Mouse (Mus musculus) CD4-positive helper T cell, adult 2 months (primary cell): ENCODE measurements around the gene Atp2b1.

ENCODE experiments used
- DNase-seq: peaks from one replicate; pipeline ENCODE4 v3.0.0-alpha.2; 2012; ENCODE audit warnings: low read depth, missing footprints, low spot score

Atp2b1 gene

DNA sequence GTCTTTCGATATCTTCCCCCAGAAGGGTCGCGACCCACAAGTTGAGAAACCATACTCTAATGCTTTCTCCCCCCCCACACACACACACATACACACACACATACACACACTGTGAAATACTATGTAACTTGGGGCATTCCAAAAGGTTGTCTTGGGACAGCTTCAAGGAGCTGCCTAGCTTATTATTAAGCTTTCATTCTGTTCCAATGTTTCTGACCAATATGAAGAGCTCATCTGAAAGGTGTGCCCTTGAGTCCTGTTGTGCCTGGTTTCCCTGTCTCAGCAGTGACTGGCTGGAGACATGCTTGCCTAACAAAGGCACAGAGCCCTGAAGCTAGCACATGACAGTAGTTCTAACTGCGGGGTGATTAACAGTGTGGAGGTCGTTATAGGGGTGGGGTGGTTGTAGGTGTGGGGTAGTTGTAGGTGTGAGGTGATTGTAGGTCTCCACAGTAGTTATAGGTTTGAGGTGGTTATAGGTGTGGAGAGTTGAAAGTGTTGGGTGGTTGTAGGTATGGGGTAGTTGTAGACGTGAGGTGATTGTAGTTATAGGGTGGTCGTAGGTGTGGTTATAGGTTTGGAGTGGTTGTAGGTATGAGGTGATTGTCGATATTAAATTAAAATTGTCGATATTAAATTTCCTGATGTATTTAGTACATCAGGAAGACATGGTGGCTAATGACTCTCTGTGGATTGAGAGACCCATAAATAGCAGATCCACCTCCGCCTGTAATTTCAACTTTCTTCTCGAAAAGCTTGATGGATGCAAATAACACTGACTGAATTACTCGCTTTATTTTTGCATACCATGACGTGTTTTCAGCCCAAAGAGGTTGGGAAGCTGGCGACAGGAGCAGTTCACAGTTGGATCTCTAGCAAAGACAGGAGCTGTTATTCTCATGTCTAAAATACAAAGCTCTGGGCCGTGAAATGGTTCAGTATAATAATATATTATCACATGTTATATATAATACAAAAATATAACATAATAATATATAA, 119.9 kb downstream of the Atp2b1 start:
- no peak for DNase-seq

DNA sequence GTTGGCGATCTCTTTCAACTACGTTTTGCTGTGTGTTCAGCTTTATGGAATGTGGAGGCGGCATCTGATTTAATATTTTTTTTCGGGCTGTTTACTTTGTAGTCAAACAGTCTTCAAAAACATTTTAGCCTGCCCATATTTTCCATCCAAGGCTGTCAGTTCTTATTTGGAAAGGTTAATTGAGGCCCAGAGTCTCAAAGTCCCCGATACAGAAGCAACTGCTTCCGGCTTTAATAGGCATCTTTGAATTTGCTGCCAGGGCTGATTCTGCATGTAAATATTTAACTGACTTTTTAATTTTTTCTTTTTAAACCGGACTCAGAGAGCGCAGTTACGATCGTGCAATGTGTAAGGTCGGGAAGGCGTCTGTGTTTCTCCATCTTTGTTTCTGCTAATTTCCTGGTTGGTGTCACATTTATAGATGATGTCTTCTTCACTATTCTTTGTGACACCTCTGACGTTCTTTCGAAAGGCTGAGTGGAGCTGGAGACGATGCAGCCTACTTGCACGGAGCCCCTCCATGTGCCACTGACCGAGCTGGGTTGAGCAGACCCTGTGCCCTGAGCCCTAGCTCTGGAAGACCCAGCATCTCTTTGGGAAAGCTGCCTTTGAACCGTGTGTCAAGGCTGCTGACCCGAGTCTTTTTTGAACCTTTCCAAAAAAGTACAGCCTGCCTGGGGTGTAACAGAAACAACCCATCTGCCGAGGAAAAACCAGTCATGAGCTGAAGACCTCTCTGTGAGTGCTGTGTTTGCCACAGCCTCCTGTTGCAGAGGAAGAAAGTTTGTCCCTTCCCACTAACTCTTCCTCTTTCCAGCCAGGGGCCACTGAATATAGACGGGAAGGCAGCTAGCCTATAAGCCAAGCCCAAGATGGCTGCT, 123.2 kb downstream of the Atp2b1 start:
- no peak for DNase-seq

DNA sequence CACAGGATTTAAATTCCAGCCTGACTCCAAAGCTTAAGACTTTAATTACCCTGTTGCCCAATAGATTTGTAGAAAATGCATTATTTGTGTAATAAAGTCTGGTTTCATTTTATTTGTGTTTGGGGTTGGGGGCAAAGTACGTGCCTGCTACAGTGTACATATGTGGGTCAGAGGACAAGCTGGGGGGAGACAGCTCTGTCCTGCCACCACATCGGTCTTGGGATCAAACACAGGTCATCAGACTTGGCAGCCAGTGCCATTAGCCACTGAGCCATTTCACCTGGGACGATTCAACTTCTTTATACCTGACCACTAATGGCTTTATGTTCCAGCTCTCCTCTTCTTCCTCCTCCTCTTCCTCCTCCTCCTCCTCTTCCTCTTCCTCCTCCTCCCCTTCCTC, 124.7 kb downstream of the Atp2b1 start:
- no peak for DNase-seq

DNA sequence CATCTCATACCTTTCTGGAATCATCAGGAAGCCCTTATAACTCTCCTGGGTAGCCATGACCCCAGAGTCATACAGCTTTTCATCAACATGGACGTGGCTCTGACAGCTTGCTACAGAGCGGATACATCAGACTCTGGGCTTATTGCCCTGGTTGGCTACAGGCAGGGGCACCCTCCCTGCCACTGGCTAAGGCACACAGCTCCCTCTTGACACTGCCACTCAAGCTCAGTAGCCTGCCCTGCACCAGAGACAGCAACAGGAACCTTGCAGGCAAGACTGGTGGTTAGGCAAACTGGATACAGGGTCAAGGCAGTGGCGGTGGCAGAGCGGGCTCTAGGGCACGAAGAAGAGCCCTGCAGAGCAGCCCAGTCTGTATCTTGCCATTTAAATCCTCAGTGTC, 126.0 kb downstream of the Atp2b1 start:
- no peak for DNase-seq

DNA sequence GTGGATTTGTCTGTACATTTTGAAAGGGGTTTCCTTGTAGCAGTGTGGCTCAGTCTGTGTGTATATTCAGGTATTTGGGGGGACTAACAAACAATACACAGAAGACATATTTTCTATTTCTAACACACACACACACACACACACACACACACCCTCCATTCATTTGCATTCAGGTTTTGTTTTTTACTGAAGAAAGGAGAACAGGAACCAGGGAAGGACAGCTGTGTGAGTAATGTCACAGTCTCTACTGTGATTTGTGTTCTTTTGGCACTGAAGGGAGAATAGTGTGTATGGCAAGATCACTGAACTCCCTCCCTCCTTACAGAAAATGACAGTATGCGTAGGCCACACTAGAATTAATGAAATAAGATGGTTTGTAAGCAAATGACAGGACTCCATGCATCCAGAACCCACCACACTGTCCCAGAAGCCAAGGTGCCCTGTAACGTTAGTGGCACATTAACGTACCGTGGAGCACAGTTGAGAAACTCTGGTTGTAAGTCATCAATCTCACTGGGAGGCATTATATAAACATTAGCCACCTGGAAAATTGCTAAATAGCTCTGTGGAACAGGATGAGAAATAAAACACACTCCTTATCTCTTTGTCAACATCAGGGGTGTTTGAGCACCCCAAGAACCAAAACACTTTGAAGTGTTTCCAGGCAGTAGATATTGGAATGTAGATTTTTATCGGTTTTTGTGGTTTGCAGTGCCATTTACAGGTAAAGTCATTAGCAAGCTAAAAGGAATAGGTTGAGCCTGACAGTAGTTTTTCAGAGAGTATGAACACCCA, 132.7 kb downstream of the Atp2b1 start:
- DNase-seq = no peak

DNA sequence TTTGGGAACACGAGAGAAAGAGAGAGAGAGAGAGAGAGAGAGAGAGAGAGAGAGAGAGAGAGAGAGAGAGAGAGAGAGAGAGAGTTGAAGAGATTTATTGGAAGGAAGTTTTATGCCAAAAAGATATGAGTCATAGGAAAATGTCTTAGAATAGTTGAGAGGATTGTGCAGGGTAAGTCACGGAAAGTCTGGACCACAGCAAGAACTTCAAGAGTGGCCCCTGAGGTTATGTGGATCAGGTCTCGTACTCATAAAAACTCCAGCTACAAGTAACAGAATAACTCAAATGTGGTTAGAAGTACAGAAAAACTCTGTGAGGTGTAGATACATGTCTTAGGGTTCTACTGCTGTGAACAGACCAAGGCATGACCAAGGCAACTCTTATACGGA, 133.3 kb downstream of the Atp2b1 start:
- DNase-seq = no peak

DNA sequence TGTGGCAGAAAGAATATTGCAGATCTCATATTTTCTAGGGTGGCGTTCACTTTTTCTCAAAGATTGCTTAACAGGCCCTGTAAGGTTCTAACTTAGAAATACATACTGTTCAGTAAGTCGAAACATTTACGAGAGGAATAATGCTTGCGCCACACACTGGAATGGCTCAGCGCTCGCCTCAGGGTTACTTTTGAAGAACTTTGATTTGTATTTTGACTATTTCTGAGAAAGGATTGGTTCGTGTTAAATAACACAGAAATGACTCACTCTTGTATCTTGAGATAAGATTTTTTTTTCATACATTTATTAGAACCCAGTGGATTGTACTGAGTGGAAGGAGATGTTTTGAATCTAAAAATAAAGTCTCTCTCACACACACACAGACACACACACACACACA, 135.9 kb downstream of the Atp2b1 start:
- no peak for DNase-seq

DNA sequence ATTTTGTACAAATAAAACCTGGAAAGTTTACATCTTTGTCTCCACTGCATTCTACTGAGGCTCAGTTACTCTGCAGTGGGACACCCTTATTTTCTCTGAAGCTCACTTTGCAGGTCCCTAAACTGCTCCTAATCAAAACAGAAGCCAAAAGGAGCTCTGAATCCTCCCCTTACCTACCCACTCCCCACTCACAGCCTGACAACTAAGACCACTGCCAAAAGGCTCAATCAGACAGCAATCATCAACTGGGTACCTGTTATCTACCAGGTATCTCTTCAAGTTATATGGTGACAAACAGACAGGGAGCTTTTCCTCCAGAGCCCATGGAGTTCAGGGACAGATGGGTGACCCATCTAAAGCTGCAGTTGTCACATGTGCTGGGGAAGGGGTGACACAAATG, 138.9 kb downstream of the Atp2b1 start:
- no peak for DNase-seq

DNA sequence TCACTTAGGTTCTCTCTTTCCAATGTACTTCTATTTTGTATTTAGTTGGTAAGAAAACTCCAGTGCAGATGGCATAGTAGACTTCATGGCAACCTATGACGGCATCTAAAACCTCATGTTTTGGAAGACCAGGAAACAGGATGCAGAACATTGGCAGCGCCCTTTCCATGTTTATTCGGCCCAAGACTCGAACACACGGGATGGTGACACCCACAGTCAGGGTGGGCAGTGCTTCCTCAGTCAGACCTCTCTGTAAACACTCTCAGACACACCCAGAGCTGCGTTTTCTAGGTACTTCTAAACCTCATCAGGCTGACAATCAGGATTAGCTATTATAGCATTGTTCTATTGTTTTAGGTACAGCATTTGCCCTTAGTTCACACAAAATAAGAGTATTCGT, 146.4 kb downstream of the Atp2b1 start:
- DNase-seq = no peak

DNA sequence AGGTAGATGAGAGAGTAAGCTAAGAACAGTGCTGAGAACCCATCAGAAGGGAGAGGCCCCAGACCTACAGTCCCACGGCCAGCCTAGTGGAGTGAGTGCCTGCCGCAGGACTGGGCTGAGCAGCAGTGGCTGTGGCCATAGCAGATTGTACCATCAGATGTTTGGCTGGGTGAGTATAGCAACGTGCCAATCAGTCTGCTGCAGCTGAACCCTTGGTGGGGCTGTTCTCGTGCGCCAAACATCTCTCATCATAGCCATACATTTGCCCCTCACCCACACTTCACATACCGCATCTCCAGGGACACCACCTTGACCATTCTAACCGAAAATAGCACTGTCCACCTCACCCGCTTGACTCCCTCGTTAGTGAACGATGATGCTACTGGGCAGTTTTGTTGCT, 147.2 kb downstream of the Atp2b1 start:
- DNase-seq = no peak

DNA sequence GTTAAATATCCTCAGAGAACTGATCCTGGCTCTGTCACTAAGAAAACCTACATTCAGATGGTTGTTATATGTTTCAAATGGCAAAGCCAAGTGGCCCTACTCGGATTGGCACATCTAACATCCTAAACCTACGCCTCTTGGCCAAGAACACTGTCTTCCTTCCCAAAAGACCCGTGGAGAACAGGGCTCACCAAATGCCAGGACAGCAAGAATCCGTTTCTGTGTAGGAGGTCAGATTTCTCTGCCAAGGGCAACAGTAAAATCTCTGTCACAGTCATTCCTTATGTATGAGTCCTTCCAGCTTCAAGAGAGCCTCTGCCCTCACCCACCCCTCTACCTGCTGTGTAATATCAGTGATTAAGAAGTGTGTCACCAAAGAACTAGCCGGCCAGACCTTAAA, 148.3 kb downstream of the Atp2b1 start:
- DNase-seq = no peak
